Mouse (Mus musculus) forebrain, embryonic 16.5 days (tissue): ENCODE data around the gene Spty2d1. TPM values are rescaled to one million over a fixed set of nuclear protein-coding genes. Genes with fewer than 3 reads are reported as not detected.

Source experiments
- ATAC-seq: fragments of 200-750 bp; cut with Nextera tagmentation; 2 replicates; pipeline ENCODE4 v1.8.0; 2017; ENCODE audit warnings: mild to moderate bottlenecking, moderate library complexity
- H3K27ac ChIP-seq: fragments of 300-500 bp; sonication (generic); 2 replicates; pipeline ENCODE4 v1.5.1; 2014; ENCODE audit warnings: low read length, control low read depth
- H3K27me3 ChIP-seq: fragments of 300-500 bp; sonication (generic); replicated peaks from 2 replicates; pipeline ENCODE4 v1.6.1; 2014; ENCODE audit warnings: low read length; ENCODE audit not compliant: control insufficient read depth, insufficient read depth
- H3K36me3 ChIP-seq: fragments of 300-500 bp; sonication (generic); 2 replicates; pipeline ENCODE4 v1.6.1; 2014; ENCODE audit not compliant: control insufficient read depth, insufficient read depth
- H3K4me1 ChIP-seq: fragments of 300-500 bp; sonication (generic); replicated peaks from 2 replicates; pipeline ENCODE4 v1.6.1; 2014; ENCODE audit warnings: low read length; ENCODE audit not compliant: control insufficient read depth, insufficient read depth
- H3K4me2 ChIP-seq: fragments of 300-500 bp; sonication (generic); 2 replicates; pipeline ENCODE4 v1.6.1; 2014; ENCODE audit warnings: mild to moderate bottlenecking, low read length, control low read depth
- H3K4me3 ChIP-seq: fragments of 300-500 bp; sonication (generic); replicated peaks from 2 replicates; pipeline ENCODE4 v1.5.1; 2014; ENCODE audit warnings: mild to moderate bottlenecking, low read length, control low read depth
- H3K9ac ChIP-seq: fragments of 300-500 bp; sonication (generic); replicated peaks from 2 replicates; pipeline ENCODE4 v1.6.1; 2014; ENCODE audit warnings: low read depth, low read length, control low read depth
- H3K9me3 ChIP-seq: fragments of 300-500 bp; sonication (generic); 2 replicates; pipeline ENCODE4 v1.6.1; 2016; ENCODE audit warnings: low read length; ENCODE audit not compliant: control insufficient read depth
- whole genome bisulfite sequencing: fragments of 180-500 bp; shearing (Covaris S2); extraction: QIAGEN DNeasy Blood & Tissue Kit; methylation state at CpG from one replicate; pipeline ENCODE4 v1.1.7; 2014; 5-methylcytosine and 5-hydroxymethylcytosine counted together
- polyA plus RNA-seq: library from polyadenylated mRNA; unstranded; fragments of >200 nt; fragmentation: Nextera tagmentation; extraction: Ambion mirVana; gene quantifications from 2 replicates; pipeline ENCODE4 v1.2.1, GENCODE M21; 2015

Spty2d1 gene
- polyA plus RNA-seq, 1 experiment from 2014 or later, result 11.2 TPM

GRCm38 (mm10) chr7:47025429-47025828 lies 17.2 kb upstream of the Spty2d1 start:
- no peak for ATAC-seq
- WGBS, result 57% methylated on average over 9 of the region's 9 CpGs
- H3K27me3 ChIP-seq, result no peaks in the 10 kb centered on the region
- no peaks in the 10 kb centered on the region for H3K9me3 ChIP-seq
- no peak overlapping the region for H3K27ac ChIP-seq
- H3K9ac ChIP-seq, result no peak overlapping the region
- H3K4me3 ChIP-seq, result no peak overlapping the region
- H3K4me2 ChIP-seq, result no peak overlapping the region
- 0 out of 2 replicates have a peak, but pooled peaks cover 2% of the 10 kb centered on the region for H3K4me1 ChIP-seq
- no peaks in the 10 kb centered on the region for H3K36me3 ChIP-seq

- Histone ChIP-seq H3K27me3 (no peaks in the 10 kb centered on the region), H3K36me3 (no peaks in the 10 kb centered on the region), H3K27ac (no peak overlapping the region), H3K9me3 (no peaks in the 10 kb centered on the region), H3K9ac (no peak overlapping the region), H3K4me2 (no peak overlapping the region), H3K4me1 (0 out of 2 replicates have a peak, but pooled peaks cover 2% of the 10 kb centered on the region), H3K4me3 (no peak overlapping the region)
- 95% methylated on average over 7 of the region's 7 CpGs for WGBS
- no peak for ATAC-seq
These were observed 16.2 kb upstream of the Spty2d1 start for GRCm38 (mm10) chr7:47024454-47024853.

- H3K4me3 ChIP-seq, result no peak overlapping the region
- 0 out of 2 replicates have a peak, but pooled peaks cover 2% of the 10 kb centered on the region for H3K4me1 ChIP-seq
- H3K27me3 ChIP-seq, result no peaks in the 10 kb centered on the region
- WGBS, result 15% methylated on average over 6 of the region's 6 CpGs
- no peak overlapping the region for H3K9ac ChIP-seq
- H3K27ac ChIP-seq, result no peak overlapping the region
- no peak overlapping the region for H3K4me2 ChIP-seq
- no peaks in the 10 kb centered on the region for H3K9me3 ChIP-seq
- ATAC-seq, result 0 out of 2 replicates have a peak, but pooled peaks have one; percentile 35
- no peaks in the 10 kb centered on the region for H3K36me3 ChIP-seq
These were observed 15.3 kb upstream of the Spty2d1 start for GRCm38 (mm10) chr7:47023530-47023929.

DNA sequence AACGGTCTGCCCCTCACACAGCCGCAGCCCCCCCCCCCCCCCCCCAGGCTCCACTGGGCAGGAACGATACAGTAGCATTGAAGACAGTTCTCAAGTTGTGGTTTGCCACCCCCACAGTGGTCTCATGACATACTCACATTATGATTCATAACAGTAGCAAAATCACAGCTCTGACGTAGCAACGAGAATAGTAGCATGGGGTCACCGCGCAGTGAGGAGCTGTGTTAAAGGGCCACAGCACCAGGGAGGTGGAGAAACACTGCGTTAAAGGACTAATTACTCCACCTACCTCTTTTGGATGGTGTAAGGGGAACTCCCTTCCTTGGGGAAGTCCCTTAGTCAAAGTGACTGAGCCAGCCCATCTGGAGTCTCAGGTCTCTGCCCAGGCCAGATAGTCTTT lies 14.3 kb upstream of the Spty2d1 start:
- Histone ChIP-seq H3K4me3 (no peak overlapping the region), H3K9ac (no peak overlapping the region), H3K4me1 (0 out of 2 replicates have a peak, but pooled peaks cover 2% of the 10 kb centered on the region), H3K9me3 (no peaks in the 10 kb centered on the region), H3K27me3 (no peaks in the 10 kb centered on the region), H3K4me2 (no peak overlapping the region), H3K27ac (no peak overlapping the region), H3K36me3 (no peaks in the 10 kb centered on the region)
- 78% methylated on average over 7 of the region's 8 CpGs for WGBS
- ATAC-seq, result no peak

DNA sequence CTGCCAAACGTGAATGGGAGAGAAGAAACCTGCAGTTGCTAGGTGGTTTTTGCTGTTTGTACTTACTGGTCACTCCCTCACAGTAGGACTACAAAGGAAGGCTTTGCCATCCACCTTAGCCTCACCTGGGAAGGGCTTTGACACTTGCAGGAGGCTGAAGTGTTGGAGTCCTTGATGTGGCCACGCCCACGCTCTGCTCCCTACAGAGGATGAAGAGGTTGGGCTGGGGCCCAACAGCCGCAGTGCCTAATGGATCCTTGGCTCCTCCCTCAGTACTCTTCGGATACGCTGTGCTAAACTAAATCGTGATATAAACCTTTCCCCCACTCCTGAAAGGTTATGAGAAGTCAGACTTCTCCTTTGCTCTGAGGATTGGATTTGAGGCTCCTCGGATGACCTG lies 12.7 kb upstream of the Spty2d1 start:
- Histone ChIP-seq H3K9ac (no peak overlapping the region), H3K4me3 (no peak overlapping the region), H3K27me3 (no peaks in the 10 kb centered on the region), H3K9me3 (no peaks in the 10 kb centered on the region), H3K4me1 (0 out of 2 replicates have a peak, but pooled peaks cover 2% of the 10 kb centered on the region), H3K4me2 (no peak overlapping the region), H3K36me3 (no peaks in the 10 kb centered on the region), H3K27ac (no peak overlapping the region)
- no peak for ATAC-seq
- 12% methylated on average over 8 of the region's 8 CpGs for WGBS

- Histone ChIP-seq H3K4me3 (no peak overlapping the region), H3K4me1 (peaks cover 5% of the 10 kb centered on the region), H3K9ac (no peak overlapping the region), H3K4me2 (no peak overlapping the region), H3K36me3 (no peaks in the 10 kb centered on the region), H3K9me3 (no peaks in the 10 kb centered on the region), H3K27me3 (no peaks in the 10 kb centered on the region), H3K27ac (no peak overlapping the region)
- ATAC-seq, result no peak
- 45% methylated on average over 5 of the region's 5 CpGs for WGBS
These were observed 11.4 kb upstream of the Spty2d1 start for GRCm38 (mm10) chr7:47019641-47020040.

DNA sequence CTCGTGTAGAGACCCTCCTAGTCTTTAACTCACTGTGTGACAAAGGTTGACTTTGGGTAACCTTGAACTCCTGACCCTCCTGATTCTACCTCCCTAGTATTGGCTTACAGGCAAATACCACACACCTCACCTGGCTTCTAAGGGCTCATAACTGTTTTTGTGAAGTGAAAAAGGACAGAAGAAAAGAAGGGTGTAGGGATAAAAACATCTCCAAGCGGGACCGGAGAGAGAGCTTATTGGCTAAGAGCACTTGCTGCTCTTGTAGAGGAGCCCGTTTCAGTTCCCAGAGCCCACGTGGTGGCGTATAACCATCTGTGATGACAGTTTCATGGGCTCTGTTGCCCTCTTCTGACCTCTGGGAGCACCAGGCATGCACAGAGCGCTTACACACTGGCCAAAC lies 8.9 kb upstream of the Spty2d1 start:
- Histone ChIP-seq H3K36me3 (no peaks in the 10 kb centered on the region), H3K27ac (no peak overlapping the region), H3K27me3 (no peaks in the 10 kb centered on the region), H3K4me2 (no peak overlapping the region), H3K4me1 (peaks cover 5% of the 10 kb centered on the region), H3K9ac (no peak overlapping the region), H3K9me3 (no peaks in the 10 kb centered on the region), H3K4me3 (no peak overlapping the region)
- WGBS, result 84% methylated on average over 7 of the region's 7 CpGs
- ATAC-seq, result no peak

DNA sequence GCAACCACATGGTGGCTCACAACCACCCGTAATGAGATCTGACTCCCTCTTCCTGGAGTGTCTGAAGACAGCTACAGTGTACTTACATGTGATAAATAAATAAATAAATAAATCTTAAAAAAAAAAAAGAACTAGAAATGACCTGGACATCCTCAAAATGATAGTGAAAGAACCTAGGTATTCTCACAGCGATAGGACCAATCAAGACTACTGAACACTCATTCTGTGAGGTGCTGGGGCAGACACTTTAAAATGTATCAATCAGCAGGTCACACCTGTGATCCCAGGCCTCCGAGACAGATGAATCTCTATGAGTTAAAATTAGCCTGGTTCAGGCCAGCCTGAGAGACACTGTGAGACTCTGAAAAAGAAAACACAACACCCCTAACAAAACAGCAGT lies 8.4 kb upstream of the Spty2d1 start:
- Histone ChIP-seq H3K4me2 (no peak overlapping the region), H3K4me3 (no peak overlapping the region), H3K9me3 (no peaks in the 10 kb centered on the region), H3K27me3 (no peaks in the 10 kb centered on the region), H3K4me1 (peaks cover 5% of the 10 kb centered on the region), H3K36me3 (no peaks in the 10 kb centered on the region), H3K9ac (no peak overlapping the region), H3K27ac (no peak overlapping the region)
- 71% methylated on average over 3 of the region's 3 CpGs for WGBS
- no peak for ATAC-seq

DNA sequence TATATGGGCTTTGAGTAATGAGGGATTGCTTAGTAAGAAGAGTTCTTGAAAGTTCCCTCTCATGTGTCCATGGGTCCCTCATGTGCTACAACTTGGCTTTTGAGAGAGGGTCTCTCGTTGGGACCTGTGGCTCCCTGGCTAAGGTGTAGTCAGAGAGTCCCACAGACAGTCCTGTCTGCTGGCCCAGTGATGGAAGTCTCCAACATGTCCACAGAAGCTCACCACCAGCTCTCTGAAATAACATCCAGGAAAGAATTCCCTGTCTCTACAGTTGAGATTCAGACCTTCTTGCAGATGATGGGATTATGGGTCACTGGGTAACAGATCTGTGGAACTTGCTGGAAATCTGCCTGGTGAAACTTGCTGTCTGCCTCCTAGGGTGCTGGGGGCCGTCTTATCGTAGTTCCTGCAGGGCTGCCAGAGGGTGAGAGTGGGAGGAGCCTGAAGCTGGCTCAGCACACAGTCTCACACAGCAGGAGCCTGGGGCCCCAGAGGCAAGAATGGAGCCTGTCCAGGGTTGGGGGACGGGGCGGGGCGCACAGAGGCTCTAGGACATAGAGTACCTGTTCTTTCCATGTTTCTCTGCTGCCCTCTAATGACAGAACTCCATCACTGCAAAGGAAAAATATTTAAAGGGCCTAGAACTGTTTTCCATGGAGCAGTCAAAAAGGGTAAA lies 7.3 kb upstream of the Spty2d1 start:
- WGBS, result 7% methylated on average over 6 of the region's 6 CpGs
- H3K27ac ChIP-seq, result 0 out of 2 replicates have a peak overlapping the region, but pooled peaks have one; percentile 19
- H3K4me1 ChIP-seq, result peaks cover 5% of the 10 kb centered on the region
- peak overlapping the region; percentile 46; the same call in 1 of the 2 replicates for H3K9ac ChIP-seq
- H3K4me3 ChIP-seq, result peak overlapping the region; percentile 23; the same call in 1 of the 2 replicates
- no peaks in the 10 kb centered on the region for H3K36me3 ChIP-seq
- no peaks in the 10 kb centered on the region for H3K27me3 ChIP-seq
- no peaks in the 10 kb centered on the region for H3K9me3 ChIP-seq
- H3K4me2 ChIP-seq, result peak overlapping the region; percentile 57
- ATAC-seq, result peak; percentile 94
